Mouse (Mus musculus) G1E (cell line): ENCODE data around the gene Arpc3.

Experiments
- CTCF ChIP-seq: IDR thresholded peaks from 2 replicates; pipeline ENCODE4 v1.5.1; 2012; ENCODE audit warnings: low read depth, low read length, inconsistent platforms, mixed read lengths
- GATA1 ChIP-seq: IDR thresholded peaks from 2 replicates; pipeline ENCODE4 v1.6.1; 2012; ENCODE audit warnings: borderline replicate concordance, low read length, inconsistent platforms, mixed read lengths
- GATA2 ChIP-seq: IDR thresholded peaks from 2 replicates; pipeline ENCODE4 v1.6.1; 2012; ENCODE audit warnings: low read depth, low read length, inconsistent platforms, borderline replicate concordance
- POLR2AphosphoS5 ChIP-seq: IDR thresholded peaks from 2 replicates; pipeline ENCODE4 v1.6.1; 2012; ENCODE audit warnings: low read depth, low read length, inconsistent platforms; ENCODE audit not compliant: insufficient replicate concordance

DNA sequence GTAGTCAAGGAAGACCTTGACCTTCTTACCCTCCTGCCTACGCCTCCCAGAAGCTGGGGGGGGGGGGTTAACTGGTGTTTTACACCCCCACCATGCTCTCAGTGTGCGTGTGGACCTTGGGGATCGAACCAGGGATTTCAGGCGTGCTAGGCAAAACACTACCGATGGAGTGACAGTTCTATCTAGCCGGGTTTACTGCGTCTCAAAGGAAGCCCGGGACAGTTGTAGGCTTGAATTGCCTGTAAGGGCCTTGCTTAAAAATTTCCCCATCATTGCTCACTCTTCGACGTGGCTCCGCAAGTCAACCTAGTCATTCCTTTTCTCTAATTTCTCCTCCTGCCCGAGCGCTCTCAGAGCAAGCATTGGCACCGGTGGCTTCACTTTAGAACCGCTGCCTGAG lies 31.4 kb downstream of the Arpc3 start:
- TF ChIP-seq CTCF (no peak), GATA1 (no peak), GATA2 (no peak), POLR2AphosphoS5 (no peak)
